Mouse (Mus musculus) cerebellum, adult 8-10 months (tissue): Measurements from ENCODE around the gene Exosc6.
"Not testable (repeated sequence)": the region's sequence is repeated elsewhere in the genome, so short reads cannot be mapped to it uniquely, and the experiment has no call there.

Source experiments
- DNase-seq: peaks from one replicate; pipeline ENCODE4 v3.0.0; 2022

The Exosc6 gene

GRCm38 (mm10) chr8:111062072-111062757 is 6.1 kb downstream of the Exosc6 start:
- DNase-seq: peak; percentile 95

- no peak for DNase-seq
Measured at GRCm38 (mm10) chr8:111062893-111063292, 6.8 kb downstream of the Exosc6 start.

- DNase-seq: no peak
Measured at GRCm38 (mm10) chr8:111066308-111066707, 10.2 kb downstream of the Exosc6 start.

GRCm38 (mm10) chr8:111067439-111067838 is 11.3 kb downstream of the Exosc6 start:
- no peak for DNase-seq

GRCm38 (mm10) chr8:111068660-111069059 is 12.5 kb downstream of the Exosc6 start:
- not testable (repeated sequence) for DNase-seq

- DNase-seq: no peak
Measured at GRCm38 (mm10) chr8:111075926-111076325, 19.8 kb downstream of the Exosc6 start.

- DNase-seq: no peak
Measured at GRCm38 (mm10) chr8:111079461-111079860, 23.3 kb downstream of the Exosc6 start.

- DNase-seq: no peak
Measured at GRCm38 (mm10) chr8:111079861-111080271, 23.7 kb downstream of the Exosc6 start.

- no peak for DNase-seq
Measured at GRCm38 (mm10) chr8:111081580-111082258, 25.6 kb downstream of the Exosc6 start.

GRCm38 (mm10) chr8:111083936-111084335 is 27.8 kb downstream of the Exosc6 start:
- not testable (repeated sequence) for DNase-seq

GRCm38 (mm10) chr8:111090126-111090525 is 34.0 kb downstream of the Exosc6 start:
- DNase-seq: peak; percentile 73

- DNase-seq: no peak
Measured at GRCm38 (mm10) chr8:111091706-111092105, 35.6 kb downstream of the Exosc6 start.

- not testable (repeated sequence) for DNase-seq
Measured at GRCm38 (mm10) chr8:111092326-111092725, 36.2 kb downstream of the Exosc6 start, which contains the start of gene Clec18a. Clec18a (minus strand) TSS chr8:111092426.

- peak; percentile 92 for DNase-seq
Measured at GRCm38 (mm10) chr8:111093865-111094718, 38.0 kb downstream of the Exosc6 start, which contains the start of gene Pdpr. Pdpr (plus strand) TSS chr8:111094630.

GRCm38 (mm10) chr8:111094719-111095302 is 38.7 kb downstream of the Exosc6 start:
- not testable (repeated sequence) for DNase-seq
